Mouse (Mus musculus): ENCODE results near the gene C7.
A peak's percentile ranks its signal among the peaks of the same experiment; 100 is the strongest.

The C7 gene

GRCm38 (mm10) chr15:5002903-5003302 lies 60.6 kb downstream of the C7 start:
- peak in 1 of 2 experiments; percentile 46 for DNase-seq (ENCODE audit: low spot score in 2 of 2)

DNA sequence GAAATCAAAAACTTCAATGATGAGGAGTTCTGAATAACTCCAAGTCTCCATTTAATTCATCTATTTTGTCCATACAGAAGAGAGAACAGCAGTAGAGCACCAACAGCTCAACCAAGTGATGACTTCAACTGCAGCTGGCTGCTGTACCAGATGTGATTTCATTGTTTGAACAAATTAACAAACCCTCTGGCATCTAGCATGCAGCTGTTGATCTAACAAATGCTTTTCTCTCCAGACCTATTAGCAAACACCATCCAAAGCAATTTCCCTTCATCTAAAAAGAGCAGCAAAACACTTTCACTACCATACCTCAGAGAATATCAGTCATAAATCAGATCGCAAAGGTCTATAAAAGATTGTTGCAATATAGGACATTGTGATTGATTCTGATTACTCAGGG lies 90.2 kb downstream of the C7 start:
- no peak for DNase-seq (ENCODE audit: low spot score in 2 of 2)
